Mouse (Mus musculus) adrenal gland, postnatal 10 days (tissue): ENCODE measurements at regions not wholly inside any gene's neighbourhood (a gene's known extent, or its start where the extent isn't known, plus 50 kb on each side); places are given as distances from the start of the nearest gene placed in this dataset.

Source experiments
- DNase-seq: peaks from one replicate; pipeline ENCODE4 v3.0.0; 2021; ENCODE audit warnings: mixed read lengths

GRCm38 (mm10) chr1:80030224-80030623 is 169.2 kb upstream of the Serpine2 start:
- DNase-seq, result no peak

GRCm38 (mm10) chr1:80025863-80026616 is 165.1 kb upstream of the Serpine2 start:
- DNase-seq, result no peak

GRCm38 (mm10) chr1:80023518-80024095 is 162.6 kb upstream of the Serpine2 start:
- no peak for DNase-seq

GRCm38 (mm10) chr1:80021866-80022265 is 160.9 kb upstream of the Serpine2 start:
- no peak for DNase-seq

- DNase-seq, result peak; percentile 41
These were observed 157.5 kb upstream of the Serpine2 start for GRCm38 (mm10) chr1:80018391-80019065.

GRCm38 (mm10) chr1:80015474-80015873 is 154.5 kb upstream of the Serpine2 start:
- no peak for DNase-seq

GRCm38 (mm10) chr1:80014586-80014985 is 153.6 kb upstream of the Serpine2 start:
- DNase-seq, result no peak

- DNase-seq, result no peak
These were observed 149.7 kb upstream of the Serpine2 start for GRCm38 (mm10) chr1:80010724-80011123.

- DNase-seq, result peak; percentile 60
These were observed 138.1 kb upstream of the Serpine2 start for GRCm38 (mm10) chr1:79999081-79999480.

- no peak for DNase-seq
These were observed 136.9 kb upstream of the Serpine2 start for GRCm38 (mm10) chr1:79997911-79998310.

GRCm38 (mm10) chr1:79997456-79997855 is 136.5 kb upstream of the Serpine2 start:
- no peak for DNase-seq

- no peak for DNase-seq
These were observed 123.7 kb upstream of the Serpine2 start for GRCm38 (mm10) chr1:79984721-79985120.

- no peak for DNase-seq
These were observed 121.8 kb upstream of the Serpine2 start for GRCm38 (mm10) chr1:79982678-79983280.

- no peak for DNase-seq
These were observed 118.9 kb upstream of the Serpine2 start for GRCm38 (mm10) chr1:79979863-79980262.

- no peak for DNase-seq
These were observed 117.2 kb upstream of the Serpine2 start for GRCm38 (mm10) chr1:79978156-79978555.

- peak; percentile 63 for DNase-seq
These were observed 95.1 kb upstream of the Serpine2 start for GRCm38 (mm10) chr1:79956121-79956520.

- DNase-seq, result no peak
These were observed 83.3 kb upstream of the Serpine2 start for GRCm38 (mm10) chr1:79944231-79944630.

GRCm38 (mm10) chr1:79932435-79932834 is 71.5 kb upstream of the Serpine2 start:
- DNase-seq, result no peak

GRCm38 (mm10) chr1:79927740-79928139 is 66.8 kb upstream of the Serpine2 start:
- no peak for DNase-seq

- no peak for DNase-seq
These were observed 64.8 kb upstream of the Serpine2 start for GRCm38 (mm10) chr1:79925776-79926175.

- no peak for DNase-seq
These were observed 60.9 kb upstream of the Serpine2 start for GRCm38 (mm10) chr1:79921890-79922289.

GRCm38 (mm10) chr1:79921333-79921732 is 60.4 kb upstream of the Serpine2 start:
- DNase-seq, result no peak
